17 mouse cellular contexts compared by ENCODE assay signal in the genomic region with DNA sequence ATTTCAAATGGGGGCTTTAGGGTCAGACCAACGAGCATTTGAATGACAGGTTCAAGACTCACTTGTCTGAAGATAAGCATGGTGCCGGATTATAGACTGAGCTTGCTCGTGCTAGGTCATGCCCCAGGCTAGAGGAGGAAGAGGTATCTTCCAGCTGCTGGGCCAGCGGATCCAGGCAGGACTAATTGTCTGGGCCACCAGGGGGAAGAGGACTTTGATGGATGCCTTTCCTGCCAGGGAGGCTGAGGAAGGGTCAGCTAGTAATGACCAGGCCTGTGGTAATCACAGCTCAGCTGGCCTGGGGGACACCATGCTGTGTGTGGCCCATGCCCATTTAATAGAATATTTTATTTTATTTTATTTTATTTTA. TPM values are rescaled to one million over a fixed set of nuclear protein-coding genes. Genes with fewer than 3 reads are reported as not detected.
"Had no signal": no experiment of that assay in that cellular context is flagged by ENCODE, and none has a peak within 500 bp of the region (broad histone marks: within the 10 kb centered on the region; RNA-seq: fewer than 3 reads in every experiment).

No protein-coding gene starts in this region.

- H3K27ac ChIP-seq: limb, embryonic 15.5 days; liver, embryonic 14.5 days; midbrain, embryonic 10.5 days; midbrain, embryonic 15.5 days had no signal

- H3K36me3 ChIP-seq: limb, embryonic 15.5 days; midbrain, embryonic 10.5 days; midbrain, embryonic 15.5 days had no signal

- H3K9me3 ChIP-seq: limb, embryonic 15.5 days; midbrain, embryonic 15.5 days had no signal

- H3K4me2 ChIP-seq: limb, embryonic 15.5 days; midbrain, embryonic 15.5 days had no signal

- DNase-seq: kidney, adult 8-10 months; kidney, postnatal 10 days; layer of hippocampus, postnatal 36 days; lung, adult 2 months; lung, postnatal 36 days; retina, postnatal 1 day; right cerebral cortex, postnatal 4 days; spleen, adult 18-20 months; thymus, adult 18-20 months; thymus, postnatal 14 days had no signal

- H3K4me3 ChIP-seq: limb, embryonic 15.5 days; midbrain, embryonic 10.5 days; midbrain, embryonic 15.5 days had no signal

- ATAC-seq: intestine, postnatal 0 days; lung, postnatal 0 days; midbrain, embryonic 15.5 days had no signal

- H3K27me3 ChIP-seq: midbrain, embryonic 15.5 days had no signal

- H3K9ac ChIP-seq: limb, embryonic 15.5 days; liver, embryonic 14.5 days; midbrain, embryonic 15.5 days had no signal

RNA-seq across cellular contexts. Expression of a gene that starts 11.2 kb away (rescaled TPM):
- polyA plus RNA-seq: large intestine, adult 2 months had no signal
